Mouse (Mus musculus) hindbrain, embryonic 15.5 days (tissue): ENCODE measurements around the gene Il7r. TPM values are rescaled to one million over a fixed set of nuclear protein-coding genes. Genes with fewer than 3 reads are reported as not detected.

Source experiments
- ATAC-seq: fragments of 200-750 bp; cut with Nextera tagmentation; 2 replicates; pipeline ENCODE4 v1.8.0; 2017; ENCODE audit warnings: low read depth, moderate number of reproducible peaks, moderate TSS enrichment; ENCODE audit not compliant: low FRiP score
- H3K27ac ChIP-seq: fragments of 300-500 bp; sonication (generic); replicated peaks from 2 replicates; pipeline ENCODE4 v1.5.1; 2015; ENCODE audit warnings: mild to moderate bottlenecking, inconsistent platforms
- H3K27me3 ChIP-seq: fragments of 300-500 bp; sonication (generic); 2 replicates; pipeline ENCODE4 v1.6.1; 2015; ENCODE audit warnings: control low read depth, inconsistent platforms
- H3K36me3 ChIP-seq: fragments of 300-500 bp; sonication (generic); 2 replicates; pipeline ENCODE4 v1.6.1; 2015; ENCODE audit warnings: control low read depth, inconsistent platforms
- H3K4me1 ChIP-seq: fragments of 300-500 bp; sonication (generic); replicated peaks from 2 replicates; pipeline ENCODE4 v1.6.1; 2015; ENCODE audit warnings: control low read depth, inconsistent platforms
- H3K4me2 ChIP-seq: fragments of 300-500 bp; sonication (generic); 2 replicates; pipeline ENCODE4 v1.6.1; 2015; ENCODE audit warnings: moderate library complexity, mild to moderate bottlenecking, inconsistent platforms
- H3K4me3 ChIP-seq: fragments of 300-500 bp; sonication (generic); 2 replicates; pipeline ENCODE4 v1.5.1; 2015; ENCODE audit warnings: mild to moderate bottlenecking, inconsistent platforms
- H3K9ac ChIP-seq: fragments of 300-500 bp; sonication (generic); 2 replicates; pipeline ENCODE4 v1.6.1; 2015; ENCODE audit warnings: inconsistent platforms
- H3K9me3 ChIP-seq: fragments of 300-500 bp; sonication (generic); 2 replicates; pipeline ENCODE4 v1.6.1; 2016; ENCODE audit warnings: control low read depth, inconsistent platforms
- WGBS: fragments of 180-500 bp; shearing (Covaris S2); methylation state at CpG from one replicate; pipeline ENCODE4 v1.1.7; 2015; 5-methylcytosine and 5-hydroxymethylcytosine counted together
- polyA plus RNA-seq: library from polyadenylated mRNA; unstranded; fragments of >200 nt; fragmentation: Nextera tagmentation; extraction: Ambion mirVana; gene quantifications from 2 replicates; pipeline ENCODE4 v1.2.1, GENCODE M21; 2015

Il7r gene
- polyA plus RNA-seq, 1 experiment from 2014 or later = 0.08 TPM

- Histone ChIP-seq H3K4me1 (no peaks in the 10 kb centered on the region), H3K27ac (no peak overlapping the region), H3K36me3 (no peaks in the 10 kb centered on the region), H3K4me3 (no peak overlapping the region), H3K9ac (no peak overlapping the region), H3K27me3 (no peaks in the 10 kb centered on the region), H3K4me2 (no peak overlapping the region), H3K9me3 (no peaks in the 10 kb centered on the region)
- 91% methylated on average over 3 of the region's 3 CpGs for WGBS
- no peak for ATAC-seq
Measured at GRCm38 (mm10) chr15:9529646-9530045, 330 bp downstream of the Il7r start.

- 70% methylated on average over 3 of the region's 3 CpGs for WGBS
- Histone ChIP-seq H3K36me3 (no peaks in the 10 kb centered on the region), H3K27ac (no peak overlapping the region), H3K9me3 (no peaks in the 10 kb centered on the region), H3K9ac (no peak overlapping the region), H3K4me3 (no peak overlapping the region), H3K27me3 (no peaks in the 10 kb centered on the region), H3K4me2 (no peak overlapping the region), H3K4me1 (no peaks in the 10 kb centered on the region)
- ATAC-seq = no peak
Measured at GRCm38 (mm10) chr15:9528186-9528935, 1.6 kb downstream of the Il7r start.

- H3K36me3 ChIP-seq = no peaks in the 10 kb centered on the region
- no peak overlapping the region for H3K27ac ChIP-seq
- no peak overlapping the region for H3K9ac ChIP-seq
- no peak overlapping the region for H3K4me2 ChIP-seq
- H3K27me3 ChIP-seq = no peaks in the 10 kb centered on the region
- ATAC-seq = no peak
- H3K4me1 ChIP-seq = no peaks in the 10 kb centered on the region
- H3K4me3 ChIP-seq = no peak overlapping the region
- no peaks in the 10 kb centered on the region for H3K9me3 ChIP-seq
Measured at GRCm38 (mm10) chr15:9526412-9526811, 3.6 kb downstream of the Il7r start.

DNA sequence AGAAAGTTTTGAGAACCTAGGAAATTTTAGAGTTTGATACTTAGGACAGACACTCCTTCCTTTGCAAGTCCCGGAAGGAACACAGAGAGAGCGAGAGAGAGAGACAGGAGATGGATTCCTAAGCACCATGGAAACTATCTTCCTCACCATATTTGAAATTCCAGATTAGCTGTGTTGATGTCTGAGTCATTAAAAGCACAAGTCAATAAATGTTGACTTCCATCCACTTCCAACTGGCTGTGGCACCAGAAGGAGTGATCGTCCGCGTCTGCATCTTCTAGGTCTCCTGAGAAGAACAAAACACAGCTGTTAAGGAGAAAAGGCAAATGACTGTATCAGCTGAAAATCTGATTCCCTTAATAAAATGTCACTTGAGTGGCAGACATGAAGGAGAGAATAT lies 5.1 kb downstream of the Il7r start:
- Histone ChIP-seq H3K36me3 (no peaks in the 10 kb centered on the region), H3K27ac (no peak overlapping the region), H3K27me3 (no peaks in the 10 kb centered on the region), H3K4me2 (no peak overlapping the region), H3K9ac (no peak overlapping the region), H3K4me3 (no peak overlapping the region), H3K9me3 (no peaks in the 10 kb centered on the region), H3K4me1 (no peaks in the 10 kb centered on the region)
- 88% methylated on average over 5 of the region's 5 CpGs for WGBS
- ATAC-seq = no peak

- Histone ChIP-seq H3K36me3 (no peaks in the 10 kb centered on the region), H3K4me3 (no peak overlapping the region), H3K27me3 (no peaks in the 10 kb centered on the region), H3K4me2 (no peak overlapping the region), H3K9me3 (no peaks in the 10 kb centered on the region), H3K9ac (no peak overlapping the region), H3K4me1 (no peaks in the 10 kb centered on the region), H3K27ac (no peak overlapping the region)
- ATAC-seq = no peak
- WGBS = 85% methylated on average over 5 of the region's 5 CpGs
Measured at GRCm38 (mm10) chr15:9523956-9524355, 6.0 kb downstream of the Il7r start.

GRCm38 (mm10) chr15:9523059-9523458 lies 6.9 kb downstream of the Il7r start:
- no peaks in the 10 kb centered on the region for H3K36me3 ChIP-seq
- ATAC-seq = no peak
- H3K4me2 ChIP-seq = no peak overlapping the region
- H3K4me1 ChIP-seq = no peaks in the 10 kb centered on the region
- no peaks in the 10 kb centered on the region for H3K9me3 ChIP-seq
- no peak overlapping the region for H3K27ac ChIP-seq
- no peaks in the 10 kb centered on the region for H3K27me3 ChIP-seq
- H3K4me3 ChIP-seq = no peak overlapping the region
- no peak overlapping the region for H3K9ac ChIP-seq
- 93% methylated on average over 3 of the region's 3 CpGs for WGBS

DNA sequence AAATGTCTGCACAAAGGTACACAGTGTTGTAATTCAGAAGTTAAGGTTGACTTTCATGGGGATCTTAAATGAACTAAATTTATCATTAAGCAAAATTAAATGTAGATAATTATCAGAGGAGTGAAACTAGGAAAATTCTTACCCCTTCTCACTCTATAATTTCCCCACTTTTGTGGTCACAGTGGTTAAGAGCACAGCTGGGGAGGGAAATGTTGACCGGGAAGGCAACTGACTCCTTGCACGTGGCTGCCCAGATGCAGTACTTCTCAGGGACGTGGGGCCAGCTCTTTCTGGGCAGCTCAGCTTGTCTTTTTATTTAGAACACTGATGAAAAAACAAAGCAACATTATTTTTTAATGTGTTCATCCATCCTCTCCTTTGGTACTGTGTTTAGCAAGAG lies 37.9 kb downstream of the Il7r start:
- 88% methylated on average over 3 of the region's 3 CpGs for WGBS
- Histone ChIP-seq H3K27ac (no peak overlapping the region), H3K27me3 (no peaks in the 10 kb centered on the region), H3K4me1 (no peaks in the 10 kb centered on the region), H3K4me3 (no peak overlapping the region), H3K36me3 (no peaks in the 10 kb centered on the region), H3K4me2 (no peak overlapping the region), H3K9me3 (no peaks in the 10 kb centered on the region), H3K9ac (no peak overlapping the region)
- no peak for ATAC-seq

- Histone ChIP-seq H3K9ac (no peak overlapping the region), H3K4me2 (no peak overlapping the region), H3K9me3 (no peaks in the 10 kb centered on the region), H3K4me3 (no peak overlapping the region), H3K27me3 (no peaks in the 10 kb centered on the region), H3K36me3 (no peaks in the 10 kb centered on the region), H3K4me1 (no peaks in the 10 kb centered on the region), H3K27ac (no peak overlapping the region)
- no peak for ATAC-seq
- WGBS = 96% methylated on average over 2 of the region's 2 CpGs
Measured at GRCm38 (mm10) chr15:9489417-9490118, 40.4 kb downstream of the Il7r start.

DNA sequence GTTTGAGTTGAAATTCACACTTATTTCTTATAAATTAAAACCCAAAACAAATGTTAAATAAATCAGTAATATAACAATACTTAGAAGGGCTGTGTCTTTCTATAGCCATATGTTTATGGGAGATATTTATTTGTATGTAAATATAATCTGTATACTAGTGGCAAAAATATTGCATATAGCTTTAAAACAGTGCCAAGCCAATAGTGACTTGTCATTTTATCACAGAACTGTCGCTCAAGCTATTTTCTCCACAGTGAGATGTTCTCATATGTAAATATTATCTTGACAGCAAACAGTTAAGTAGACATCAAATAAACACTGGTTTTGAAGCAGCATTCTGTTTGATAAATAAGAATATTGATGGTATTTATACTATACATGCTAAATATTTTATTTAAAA lies 56.8 kb downstream of the Il7r start:
- Histone ChIP-seq H3K4me3 (no peak overlapping the region), H3K9ac (no peak overlapping the region), H3K4me2 (no peak overlapping the region), H3K4me1 (no peaks in the 10 kb centered on the region), H3K9me3 (no peaks in the 10 kb centered on the region), H3K27ac (no peak overlapping the region), H3K36me3 (no peaks in the 10 kb centered on the region), H3K27me3 (no peaks in the 10 kb centered on the region)
- no peak for ATAC-seq
- WGBS = 86% methylated on average over 1 of the region's 1 CpGs

- no peaks in the 10 kb centered on the region for H3K27me3 ChIP-seq
- no peaks in the 10 kb centered on the region for H3K36me3 ChIP-seq
- no peak overlapping the region for H3K4me3 ChIP-seq
- ATAC-seq = no peak
- no peak overlapping the region for H3K27ac ChIP-seq
- no peak overlapping the region for H3K4me2 ChIP-seq
- WGBS = 66% methylated on average over 3 of the region's 3 CpGs
- no peaks in the 10 kb centered on the region for H3K4me1 ChIP-seq
- H3K9me3 ChIP-seq = no peaks in the 10 kb centered on the region
- no peak overlapping the region for H3K9ac ChIP-seq
Measured at GRCm38 (mm10) chr15:9472618-9473017, 57.4 kb downstream of the Il7r start.

DNA sequence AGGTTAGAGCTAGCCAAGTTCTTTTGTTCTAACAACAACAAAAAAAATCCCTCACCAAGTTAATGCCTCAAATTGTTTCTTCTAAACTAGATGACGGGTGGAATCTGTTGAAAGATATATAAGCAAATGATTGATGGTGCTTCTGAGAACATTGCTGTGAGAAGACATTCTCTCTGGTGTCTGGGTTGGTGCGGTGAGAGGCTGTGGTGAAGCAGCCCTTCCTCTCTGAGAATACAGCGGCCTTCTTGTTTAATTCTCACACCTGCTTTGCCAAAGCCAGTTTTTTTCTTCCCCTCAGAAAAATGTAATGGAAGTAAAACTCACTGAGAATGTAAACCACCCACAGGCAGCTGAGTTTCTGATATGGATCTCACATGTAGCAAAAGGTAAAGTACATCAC lies 57.8 kb downstream of the Il7r start:
- Histone ChIP-seq H3K9ac (no peak overlapping the region), H3K4me2 (no peak overlapping the region), H3K4me1 (no peaks in the 10 kb centered on the region), H3K9me3 (no peaks in the 10 kb centered on the region), H3K4me3 (no peak overlapping the region), H3K36me3 (no peaks in the 10 kb centered on the region), H3K27me3 (no peaks in the 10 kb centered on the region), H3K27ac (no peak overlapping the region)
- WGBS = 68% methylated on average over 3 of the region's 3 CpGs
- no peak for ATAC-seq

DNA sequence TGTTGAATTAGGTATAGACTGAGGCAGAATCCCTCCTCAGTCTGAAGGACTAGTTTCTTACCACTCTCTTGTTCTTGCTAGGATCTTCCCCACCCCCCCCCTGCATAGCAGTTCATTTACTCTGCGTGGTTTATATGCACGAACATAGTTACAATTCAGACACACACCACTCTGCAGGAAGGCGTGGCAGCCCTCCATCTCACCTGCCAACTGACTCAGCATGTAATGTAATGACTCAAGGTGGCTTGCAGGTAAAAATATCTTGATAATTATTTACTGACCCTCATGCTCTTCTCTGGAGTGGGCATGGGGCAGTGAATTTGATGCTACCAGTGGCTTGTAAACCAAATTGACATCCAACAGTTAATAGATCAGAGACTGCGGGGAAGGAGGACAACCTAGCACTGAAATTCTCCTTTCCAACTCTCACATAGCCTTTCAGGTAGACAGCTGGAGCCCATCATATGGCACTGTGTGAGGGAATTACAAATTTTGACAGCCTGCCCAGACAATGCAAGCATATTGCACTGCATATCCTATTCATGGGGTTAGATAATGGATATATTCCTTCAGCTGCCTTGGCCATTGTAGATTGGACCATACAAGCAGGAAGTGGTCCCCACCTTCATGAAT lies 58.8 kb downstream of the Il7r start:
- WGBS = 88% methylated on average over 4 of the region's 4 CpGs
- Histone ChIP-seq H3K4me1 (no peaks in the 10 kb centered on the region), H3K36me3 (no peaks in the 10 kb centered on the region), H3K9ac (no peak overlapping the region), H3K4me3 (no peak overlapping the region), H3K9me3 (no peaks in the 10 kb centered on the region), H3K27me3 (no peaks in the 10 kb centered on the region), H3K27ac (no peak overlapping the region), H3K4me2 (no peak overlapping the region)
- ATAC-seq = no peak
